Mouse (Mus musculus): ENCODE data around the gene Lrg1.
"Not testable (repeated sequence)": the region's sequence is repeated elsewhere in the genome, so short reads cannot be mapped to it uniquely, and the experiment has no call there.

The Lrg1 gene

DNA sequence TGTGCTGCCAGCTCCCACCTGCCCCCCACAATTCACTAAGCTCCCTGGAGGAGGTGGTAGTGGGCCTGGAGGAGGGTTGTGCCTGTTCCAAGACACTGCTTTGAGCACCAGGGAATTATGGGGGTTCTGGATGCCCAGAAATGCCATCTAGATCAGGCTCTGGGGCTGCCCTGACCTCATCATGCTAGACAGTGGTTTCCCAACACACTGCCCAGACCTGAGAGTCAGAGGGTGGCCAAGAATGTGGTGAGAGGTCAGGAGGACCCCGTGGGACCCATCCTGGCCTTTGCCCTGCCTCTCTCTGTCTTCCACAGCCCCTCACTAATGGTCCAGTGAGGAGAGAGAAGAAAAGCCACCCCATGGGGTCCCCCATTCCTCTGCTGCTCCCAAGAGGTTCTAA, 10.8 kb downstream of the Lrg1 start:
- DNase-seq (ENCODE audit: extremely low read depth, insufficient read length, low spot score), result no peak

GRCm38 (mm10) chr17:56110571-56110970, 11.2 kb downstream of the Lrg1 start:
- DNase-seq (ENCODE audit: extremely low read depth, insufficient read length, low spot score), result peak; percentile 59

GRCm38 (mm10) chr17:56109219-56110051, 12.4 kb downstream of the Lrg1 start, which contains the start of gene Plin4:
TSS of gene Plin4 (minus strand) at chr17:56109803.
- peak; percentile 91 for DNase-seq (ENCODE audit: extremely low read depth, insufficient read length, low spot score)

DNA sequence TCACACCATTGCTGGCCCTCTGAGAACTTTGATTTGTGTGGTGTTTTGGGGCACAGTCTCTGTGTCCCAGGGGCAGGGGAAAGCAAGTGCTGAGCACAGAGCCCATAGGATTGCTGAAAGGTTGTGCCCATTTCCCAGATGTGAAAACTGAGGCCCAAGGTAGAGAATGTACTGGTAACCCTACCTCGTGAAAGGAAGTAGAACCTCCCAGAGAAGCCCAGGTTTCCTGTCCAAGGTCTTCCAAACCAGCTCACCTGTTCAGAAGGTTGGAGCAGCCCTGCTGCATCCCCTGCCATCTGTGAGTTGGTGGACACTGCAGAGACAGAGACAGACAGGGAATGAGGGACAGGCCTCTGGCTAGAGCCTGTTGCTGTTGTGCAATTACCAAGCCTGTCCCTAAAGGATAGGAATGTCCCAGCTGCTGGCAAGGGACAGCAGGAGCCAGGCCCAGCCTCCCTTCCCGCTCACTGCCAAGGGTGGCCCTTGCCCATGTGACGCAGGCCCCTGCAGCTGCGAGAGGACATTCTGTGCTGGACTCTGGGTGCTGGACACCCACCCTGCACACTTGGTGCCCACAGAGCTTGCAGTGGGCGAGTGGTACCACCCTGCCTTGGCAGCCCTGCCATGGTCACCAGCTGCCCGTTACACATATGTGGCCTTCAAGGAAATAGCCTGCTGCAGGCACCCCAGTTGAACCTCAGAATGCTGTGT, 13.3 kb downstream of the Lrg1 start:
- DNase-seq (ENCODE audit: extremely low read depth, insufficient read length, low spot score), result peak; percentile 87

DNA sequence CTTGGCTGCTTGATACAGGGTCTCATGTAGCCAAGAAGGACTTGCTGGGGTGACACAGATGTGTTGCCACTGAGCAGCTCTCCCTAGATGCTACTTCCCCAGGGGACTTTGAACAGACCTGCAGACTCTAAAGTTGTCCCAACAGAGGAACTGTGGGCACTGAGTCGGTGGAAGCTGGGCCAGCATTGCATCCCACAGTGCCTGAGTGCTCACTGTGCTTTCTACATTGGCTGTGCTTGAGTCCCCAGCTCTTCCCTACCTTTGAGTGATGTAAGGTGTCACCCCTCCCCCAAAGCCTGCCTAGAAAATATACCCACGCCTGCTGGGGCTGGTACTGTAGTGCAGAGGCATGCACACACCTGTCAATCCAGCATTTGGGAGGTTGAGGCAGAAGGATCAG, 14.1 kb downstream of the Lrg1 start:
- DNase-seq (ENCODE audit: extremely low read depth, insufficient read length, low spot score), result no peak

- DNase-seq (ENCODE audit: extremely low read depth, insufficient read length, low spot score), result no peak
Observed at GRCm38 (mm10) chr17:56106981-56107380, 14.8 kb downstream of the Lrg1 start.

GRCm38 (mm10) chr17:56106436-56106835, 15.4 kb downstream of the Lrg1 start:
- peak; percentile 37 for DNase-seq (ENCODE audit: extremely low read depth, insufficient read length, low spot score)

- not testable (repeated sequence) for DNase-seq (ENCODE audit: extremely low read depth, insufficient read length, low spot score)
Observed at GRCm38 (mm10) chr17:56104821-56105220, 17.0 kb downstream of the Lrg1 start.

DNA sequence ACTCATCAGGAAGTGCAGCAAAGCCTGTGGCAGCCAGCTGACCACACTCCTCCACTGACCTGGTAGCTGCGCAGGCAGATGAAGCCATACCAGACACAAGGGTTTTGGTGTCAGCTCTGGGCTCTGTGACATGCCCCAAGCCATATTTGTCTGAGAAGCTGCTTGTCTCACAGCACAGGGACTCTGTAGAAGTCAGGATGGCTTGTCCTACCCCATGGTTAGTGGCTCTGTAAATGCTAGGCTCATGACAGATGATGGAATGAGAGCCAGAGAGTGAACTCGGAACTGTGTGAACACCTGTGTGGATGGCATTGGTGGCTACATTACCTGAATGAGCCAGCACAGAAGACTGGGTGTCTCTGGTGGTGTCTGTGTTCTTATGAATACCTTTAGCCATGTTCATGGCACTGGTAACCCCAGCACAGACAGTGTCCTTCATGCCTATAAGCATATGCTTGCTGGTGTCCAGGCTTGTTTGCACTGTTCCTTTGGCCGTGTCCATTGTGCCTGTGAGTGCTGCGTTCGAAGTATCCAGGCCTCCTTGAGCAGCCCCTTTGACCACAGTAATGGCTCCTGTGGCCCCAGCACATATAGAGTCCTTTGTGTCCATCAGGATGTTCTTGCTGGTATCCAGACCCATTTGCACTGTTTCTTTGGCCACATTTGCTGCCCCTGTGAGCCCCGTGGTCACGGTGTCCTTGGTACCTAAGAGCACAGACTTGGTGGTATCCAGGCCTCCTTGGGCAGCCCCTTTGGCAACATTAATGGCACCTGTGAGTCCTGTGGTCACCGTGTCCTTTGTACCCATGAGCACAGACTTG, 18.1 kb downstream of the Lrg1 start:
- DNase-seq (ENCODE audit: extremely low read depth, insufficient read length, low spot score), result no peak

GRCm38 (mm10) chr17:56102927-56103326, 18.9 kb downstream of the Lrg1 start:
- no peak for DNase-seq (ENCODE audit: extremely low read depth, insufficient read length, low spot score)

- peak; percentile 60 for DNase-seq (ENCODE audit: extremely low read depth, insufficient read length, low spot score)
Observed at GRCm38 (mm10) chr17:56102158-56102557, 19.6 kb downstream of the Lrg1 start.

DNA sequence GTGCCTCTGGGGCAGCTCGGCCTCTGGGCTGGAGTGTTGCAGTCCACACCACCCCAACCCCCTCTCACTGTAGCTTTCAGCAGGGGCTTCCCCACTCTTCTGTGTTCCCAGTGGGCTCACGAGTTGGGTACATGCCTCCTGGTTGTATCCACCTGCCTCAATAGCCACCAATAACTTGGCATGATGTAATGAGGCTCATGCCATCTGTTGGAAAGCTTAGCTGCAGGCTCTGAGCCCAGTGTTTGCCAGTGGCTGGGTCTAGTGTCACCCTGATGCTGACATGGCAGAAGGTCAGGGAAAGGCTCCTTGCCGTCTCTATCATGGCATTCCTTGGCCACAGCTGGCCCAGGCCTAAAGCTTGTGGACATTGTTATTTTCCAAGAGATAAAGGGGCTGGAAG, 21.0 kb downstream of the Lrg1 start:
- DNase-seq (ENCODE audit: extremely low read depth, insufficient read length, low spot score), result no peak

GRCm38 (mm10) chr17:56098711-56099572, 22.9 kb downstream of the Lrg1 start:
- DNase-seq (ENCODE audit: extremely low read depth, insufficient read length, low spot score), result no peak

DNA sequence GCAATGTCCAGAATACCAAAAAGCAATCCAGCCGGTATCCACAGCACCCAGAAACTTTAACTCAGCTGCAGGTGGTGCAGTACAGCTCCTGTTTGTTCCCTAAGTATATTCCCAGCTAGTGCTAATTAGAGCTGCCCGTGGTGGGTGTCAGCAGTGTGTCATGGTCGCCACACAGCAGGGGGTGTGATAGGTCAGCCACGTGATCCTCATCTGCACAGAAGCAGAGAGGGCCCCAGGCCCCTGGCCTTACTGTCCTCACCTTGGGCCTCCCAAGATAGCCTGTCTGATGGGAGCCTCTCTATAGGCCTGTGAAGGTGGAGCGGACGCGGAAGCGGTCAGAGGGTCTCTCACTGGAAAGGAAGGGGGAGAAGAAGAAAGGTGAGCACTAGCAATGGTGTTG, 23.6 kb downstream of the Lrg1 start:
- no peak for DNase-seq (ENCODE audit: extremely low read depth, insufficient read length, low spot score)

GRCm38 (mm10) chr17:56096883-56097282, 24.9 kb downstream of the Lrg1 start:
- no peak for DNase-seq (ENCODE audit: extremely low read depth, insufficient read length, low spot score)

GRCm38 (mm10) chr17:56092794-56093193, 29.0 kb downstream of the Lrg1 start:
- DNase-seq (ENCODE audit: extremely low read depth, insufficient read length, low spot score), result no peak

DNA sequence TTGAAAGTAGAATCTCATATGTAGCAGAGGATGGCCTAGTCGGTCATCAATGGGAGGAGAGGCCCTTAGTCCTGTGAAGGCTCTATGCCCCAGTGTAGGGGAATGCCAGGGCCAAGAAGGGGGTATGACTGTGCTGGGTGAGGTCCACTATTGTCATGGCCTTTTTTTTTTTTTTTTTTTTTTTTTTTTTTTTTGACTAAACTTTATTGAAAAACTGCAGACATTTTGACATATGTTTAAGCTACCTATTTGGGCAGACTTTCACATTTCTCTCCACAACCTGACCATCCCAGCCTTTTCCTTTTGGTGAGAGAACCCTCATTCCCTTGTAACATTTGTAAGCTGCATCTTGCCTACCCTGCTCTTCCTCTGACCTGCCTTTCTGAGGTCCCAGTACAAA, 29.5 kb downstream of the Lrg1 start:
- no peak for DNase-seq (ENCODE audit: extremely low read depth, insufficient read length, low spot score)

DNA sequence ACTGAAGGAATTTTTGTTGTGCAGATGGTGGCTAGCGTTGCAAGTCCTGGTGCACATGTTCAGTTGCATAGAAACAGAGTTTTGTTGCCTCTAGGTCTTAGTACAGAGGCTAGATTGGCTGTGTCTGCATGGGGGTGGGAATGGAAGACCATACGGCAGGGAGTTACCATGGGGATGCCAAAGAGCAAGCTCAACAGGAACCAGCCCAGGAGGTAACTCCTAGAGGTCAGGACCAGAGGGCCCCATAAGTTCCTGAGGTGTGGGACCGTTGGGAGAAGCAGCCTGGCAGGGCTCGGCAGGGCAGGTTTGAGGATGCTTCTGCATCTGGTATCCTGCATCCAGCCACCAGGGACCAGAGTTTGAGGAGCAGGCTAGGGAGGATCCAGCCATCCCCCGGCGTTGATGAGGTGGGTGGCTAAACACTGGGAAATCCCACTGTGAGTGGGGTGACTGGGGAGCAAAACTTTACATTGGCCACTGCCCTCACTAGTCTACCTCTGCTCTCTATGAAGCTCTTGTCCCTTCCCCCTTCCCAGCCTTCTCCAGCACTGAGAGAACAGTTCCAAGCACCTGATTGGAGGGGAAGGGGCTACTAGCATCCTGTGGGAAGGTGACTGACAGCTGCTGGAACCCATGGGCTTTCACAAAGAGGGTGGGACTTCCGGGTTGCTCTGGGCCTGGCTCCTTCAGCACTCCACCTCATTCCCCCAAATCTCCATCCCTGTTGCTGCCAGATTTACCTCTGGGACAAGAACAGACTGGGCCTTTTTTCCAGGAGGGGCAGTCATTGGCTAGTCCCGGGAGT, 40.8 kb downstream of the Lrg1 start:
- DNase-seq (ENCODE audit: extremely low read depth, insufficient read length, low spot score), result peak; percentile 66

DNA sequence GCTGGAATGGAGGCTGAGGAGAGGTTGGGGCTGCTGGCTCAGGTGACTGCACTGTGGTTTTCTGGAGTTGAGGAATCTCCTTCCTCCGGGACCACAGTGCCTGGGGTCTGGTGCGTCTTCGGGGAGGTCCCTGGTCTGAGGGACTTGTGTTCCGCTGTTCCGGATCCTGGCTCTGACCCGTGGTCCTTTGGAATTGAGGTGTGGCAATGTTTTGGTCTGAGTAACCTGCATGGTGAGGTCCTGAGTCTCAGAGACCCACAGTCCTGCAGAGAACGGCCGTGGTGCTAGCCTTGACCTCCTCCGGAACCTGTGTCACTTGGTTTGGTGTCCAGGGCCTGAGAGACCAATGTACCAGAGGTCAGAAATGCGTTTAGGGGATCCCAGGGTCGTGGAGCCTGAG, 41.9 kb downstream of the Lrg1 start:
- DNase-seq (ENCODE audit: extremely low read depth, insufficient read length, low spot score), result peak; percentile 31
